Mouse (Mus musculus): Measurements from ENCODE around the gene Slain2.

GRCm38 (mm10) chr5:72914633-72915561 lies 793 bp downstream of the Slain2 start:
- TF ChIP-seq CTCF (IDR thresholded peaks at IDR 0.05; ENCODE audit: low read depth) (no peak), EP300 (IDR thresholded peaks at IDR 0.05; ENCODE audit: low read depth) (no peak)
